Mouse (Mus musculus): ENCODE measurements around the gene Itsn2. TPM values are rescaled to one million over a fixed set of nuclear protein-coding genes. Genes with fewer than 3 reads are reported as not detected.
"Not testable (repeated sequence)": the region's sequence is repeated elsewhere in the genome, so short reads cannot be mapped to it uniquely, and the experiment has no call there.

Gene Itsn2
- polyA plus RNA-seq, 1 experiment from 2014 or later = 48.4 TPM

GRCm38 (mm10) chr12:4729165-4729564 is 136.7 kb downstream of the Itsn2 start:
- Histone ChIP-seq H3K4me1 (ENCODE audit: control insufficient read depth in 2 of 2, insufficient read depth in 2 of 2, low read length in 2 of 2) (no peaks in the 10 kb centered on the region), H3K9me3 (ENCODE audit: control insufficient read depth, low read length) (no peaks in the 10 kb centered on the region), H3K27ac (replicated peaks in 1 of 2; ENCODE audit: control insufficient read depth in 1 of 2, insufficient read depth in 1 of 2, low read depth in 2 of 2, low read length in 2 of 2) (no peak overlapping the region), H3K4me3 (ENCODE audit: control insufficient read depth in 1 of 2, insufficient read depth in 1 of 2, low read depth in 1 of 2, low read length in 2 of 2) (no peak overlapping the region), H3K4me2 (ENCODE audit: low read length) (no peak overlapping the region), H3K9ac (ENCODE audit: low read length) (no peak overlapping the region), H3K36me3 (ENCODE audit: control insufficient read depth, insufficient read depth, low read length) (no peaks in the 10 kb centered on the region), H3K27me3 (ENCODE audit: control insufficient read depth, insufficient read depth, low read length) (no peaks in the 10 kb centered on the region)
- WGBS = 86% methylated on average over 3 of the region's 3 CpGs
- no peak for ATAC-seq (ENCODE audit: insufficient number of reproducible peaks, insufficient read depth, low FRiP score, low read depth)

GRCm38 (mm10) chr12:4731629-4732028 is 139.2 kb downstream of the Itsn2 start:
- Histone ChIP-seq H3K9ac (ENCODE audit: low read length) (no peak overlapping the region), H3K9me3 (ENCODE audit: control insufficient read depth, low read length) (no peaks in the 10 kb centered on the region), H3K4me2 (ENCODE audit: low read length) (no peak overlapping the region), H3K27ac (replicated peaks in 1 of 2; ENCODE audit: control insufficient read depth in 1 of 2, insufficient read depth in 1 of 2, low read depth in 2 of 2, low read length in 2 of 2) (no peak overlapping the region), H3K36me3 (ENCODE audit: control insufficient read depth, insufficient read depth, low read length) (no peaks in the 10 kb centered on the region), H3K27me3 (ENCODE audit: control insufficient read depth, insufficient read depth, low read length) (no peaks in the 10 kb centered on the region), H3K4me3 (ENCODE audit: control insufficient read depth in 1 of 2, insufficient read depth in 1 of 2, low read depth in 1 of 2, low read length in 2 of 2) (no peak overlapping the region), H3K4me1 (ENCODE audit: control insufficient read depth in 2 of 2, insufficient read depth in 2 of 2, low read length in 2 of 2) (no peaks in the 10 kb centered on the region)
- WGBS = 70% methylated on average over 4 of the region's 4 CpGs
- no peak for ATAC-seq (ENCODE audit: insufficient number of reproducible peaks, insufficient read depth, low FRiP score, low read depth)

- Histone ChIP-seq H3K4me1 (ENCODE audit: control insufficient read depth in 2 of 2, insufficient read depth in 2 of 2, low read length in 2 of 2) (no peaks in the 10 kb centered on the region), H3K4me3 (ENCODE audit: control insufficient read depth in 1 of 2, insufficient read depth in 1 of 2, low read depth in 1 of 2, low read length in 2 of 2) (no peak overlapping the region), H3K4me2 (ENCODE audit: low read length) (no peak overlapping the region), H3K36me3 (ENCODE audit: control insufficient read depth, insufficient read depth, low read length) (no peaks in the 10 kb centered on the region), H3K9me3 (ENCODE audit: control insufficient read depth, low read length) (no peaks in the 10 kb centered on the region), H3K27me3 (ENCODE audit: control insufficient read depth, insufficient read depth, low read length) (no peaks in the 10 kb centered on the region), H3K9ac (ENCODE audit: low read length) (no peak overlapping the region), H3K27ac (replicated peaks in 1 of 2; ENCODE audit: control insufficient read depth in 1 of 2, insufficient read depth in 1 of 2, low read depth in 2 of 2, low read length in 2 of 2) (no peak overlapping the region)
- WGBS = 60% methylated on average over 4 of the region's 4 CpGs
- ATAC-seq (ENCODE audit: insufficient number of reproducible peaks, insufficient read depth, low FRiP score, low read depth) = no peak
These were observed 139.9 kb downstream of the Itsn2 start for GRCm38 (mm10) chr12:4732332-4732731.

GRCm38 (mm10) chr12:4738031-4738576 is 145.7 kb downstream of the Itsn2 start, which contains the start of gene Fam228a:
TSS of gene Fam228a (minus strand) at chr12:4738430.
- Histone ChIP-seq H3K4me3 (ENCODE audit: control insufficient read depth in 1 of 2, insufficient read depth in 1 of 2, low read depth in 1 of 2, low read length in 2 of 2) (no peak within 1 kb of the TSS), H3K36me3 (ENCODE audit: control insufficient read depth, insufficient read depth, low read length) (no peaks in the 10 kb centered on the region), H3K4me2 (ENCODE audit: low read length) (no peak within 1 kb of the TSS), H3K9ac (ENCODE audit: low read length) (no peak within 1 kb of the TSS), H3K9me3 (ENCODE audit: control insufficient read depth, low read length) (no peaks in the 10 kb centered on the region), H3K27me3 (ENCODE audit: control insufficient read depth, insufficient read depth, low read length) (no peaks in the 10 kb centered on the region), H3K27ac (replicated peaks in 1 of 2; ENCODE audit: control insufficient read depth in 1 of 2, insufficient read depth in 1 of 2, low read depth in 2 of 2, low read length in 2 of 2) (no peak within 1 kb of the TSS), H3K4me1 (ENCODE audit: control insufficient read depth in 2 of 2, insufficient read depth in 2 of 2, low read length in 2 of 2) (no peaks in the 10 kb centered on the region)
- WGBS = 88% methylated on average over 18 of the region's 18 CpGs
- no peak for ATAC-seq (ENCODE audit: insufficient number of reproducible peaks, insufficient read depth, low FRiP score, low read depth)

GRCm38 (mm10) chr12:4740823-4741222 is 148.4 kb downstream of the Itsn2 start:
- H3K27me3 ChIP-seq (ENCODE audit: control insufficient read depth, insufficient read depth, low read length) = no peaks in the 10 kb centered on the region
- no peak overlapping the region for H3K4me3 ChIP-seq (ENCODE audit: control insufficient read depth in 1 of 2, insufficient read depth in 1 of 2, low read depth in 1 of 2, low read length in 2 of 2)
- 73% methylated on average over 7 of the region's 7 CpGs for WGBS
- no peak overlapping the region for H3K9ac ChIP-seq (ENCODE audit: low read length)
- no peak overlapping the region for H3K27ac ChIP-seq (replicated peaks in 1 of 2; ENCODE audit: control insufficient read depth in 1 of 2, insufficient read depth in 1 of 2, low read depth in 2 of 2, low read length in 2 of 2)
- no peaks in the 10 kb centered on the region for H3K4me1 ChIP-seq (ENCODE audit: control insufficient read depth in 2 of 2, insufficient read depth in 2 of 2, low read length in 2 of 2)
- H3K4me2 ChIP-seq (ENCODE audit: low read length) = no peak overlapping the region
- no peak for ATAC-seq (ENCODE audit: insufficient number of reproducible peaks, insufficient read depth, low FRiP score, low read depth)
- no peaks in the 10 kb centered on the region for H3K36me3 ChIP-seq (ENCODE audit: control insufficient read depth, insufficient read depth, low read length)
- no peaks in the 10 kb centered on the region for H3K9me3 ChIP-seq (ENCODE audit: control insufficient read depth, low read length)

GRCm38 (mm10) chr12:4742183-4742582 is 149.7 kb downstream of the Itsn2 start:
- 76% methylated on average over 3 of the region's 3 CpGs for WGBS
- Histone ChIP-seq H3K4me2 (ENCODE audit: low read length) (no peak overlapping the region), H3K27me3 (ENCODE audit: control insufficient read depth, insufficient read depth, low read length) (no peaks in the 10 kb centered on the region), H3K27ac (replicated peaks in 1 of 2; ENCODE audit: control insufficient read depth in 1 of 2, insufficient read depth in 1 of 2, low read depth in 2 of 2, low read length in 2 of 2) (no peak overlapping the region), H3K9me3 (ENCODE audit: control insufficient read depth, low read length) (no peaks in the 10 kb centered on the region), H3K36me3 (ENCODE audit: control insufficient read depth, insufficient read depth, low read length) (no peaks in the 10 kb centered on the region), H3K4me1 (ENCODE audit: control insufficient read depth in 2 of 2, insufficient read depth in 2 of 2, low read length in 2 of 2) (no peaks in the 10 kb centered on the region), H3K4me3 (ENCODE audit: control insufficient read depth in 1 of 2, insufficient read depth in 1 of 2, low read depth in 1 of 2, low read length in 2 of 2) (no peak overlapping the region), H3K9ac (ENCODE audit: low read length) (no peak overlapping the region)
- ATAC-seq (ENCODE audit: insufficient number of reproducible peaks, insufficient read depth, low FRiP score, low read depth) = no peak

- Histone ChIP-seq H3K9me3 (ENCODE audit: control insufficient read depth, low read length) (no peaks in the 10 kb centered on the region), H3K36me3 (ENCODE audit: control insufficient read depth, insufficient read depth, low read length) (no peaks in the 10 kb centered on the region), H3K4me3 (ENCODE audit: control insufficient read depth in 1 of 2, insufficient read depth in 1 of 2, low read depth in 1 of 2, low read length in 2 of 2) (no peak overlapping the region), H3K4me2 (ENCODE audit: low read length) (no peak overlapping the region), H3K27me3 (ENCODE audit: control insufficient read depth, insufficient read depth, low read length) (no peaks in the 10 kb centered on the region), H3K4me1 (ENCODE audit: control insufficient read depth in 2 of 2, insufficient read depth in 2 of 2, low read length in 2 of 2) (no peaks in the 10 kb centered on the region), H3K9ac (ENCODE audit: low read length) (no peak overlapping the region), H3K27ac (replicated peaks in 1 of 2; ENCODE audit: control insufficient read depth in 1 of 2, insufficient read depth in 1 of 2, low read depth in 2 of 2, low read length in 2 of 2) (no peak overlapping the region)
- ATAC-seq (ENCODE audit: insufficient number of reproducible peaks, insufficient read depth, low FRiP score, low read depth) = no peak
- WGBS = 84% methylated on average over 10 of the region's 10 CpGs
These were observed 152.0 kb downstream of the Itsn2 start for GRCm38 (mm10) chr12:4744486-4744885.

GRCm38 (mm10) chr12:4754451-4754850 is 162.0 kb downstream of the Itsn2 start:
- WGBS = 85% methylated on average over 4 of the region's 4 CpGs

More at GRCm38 (mm10) chr12:4754451-4754850, 162.0 kb downstream of the Itsn2 start:
- H3K27ac ChIP-seq (replicated peaks in 1 of 2; ENCODE audit: control insufficient read depth in 1 of 2, insufficient read depth in 1 of 2, low read depth in 2 of 2, low read length in 2 of 2); H3K4me3 ChIP-seq (ENCODE audit: control insufficient read depth in 1 of 2, insufficient read depth in 1 of 2, low read depth in 1 of 2, low read length in 2 of 2); H3K4me1 ChIP-seq (ENCODE audit: control insufficient read depth in 2 of 2, insufficient read depth in 2 of 2, low read length in 2 of 2); H3K9me3 ChIP-seq (ENCODE audit: control insufficient read depth, low read length); H3K36me3 ChIP-seq (ENCODE audit: control insufficient read depth, insufficient read depth, low read length); H3K4me2 ChIP-seq (ENCODE audit: low read length); ATAC-seq (ENCODE audit: insufficient number of reproducible peaks, insufficient read depth, low FRiP score, low read depth); H3K9ac ChIP-seq (ENCODE audit: low read length); H3K27me3 ChIP-seq (ENCODE audit: control insufficient read depth, insufficient read depth, low read length): not testable (repeated sequence)

All from heart, embryonic 14.5 days (tissue).